Mouse (Mus musculus) midbrain, embryonic 11.5 days (tissue): ENCODE data around the gene Tmem63c. TPM values are rescaled to one million over a fixed set of nuclear protein-coding genes. Genes with fewer than 3 reads are reported as not detected.

Experiments used
- ATAC-seq: fragments of 200-750 bp; cut with Nextera tagmentation; 2 replicates; pipeline ENCODE4 v1.8.0; 2017; ENCODE audit warnings: moderate TSS enrichment, moderate library complexity; ENCODE audit not compliant: low FRiP score
- DNase-seq: peaks from one replicate; pipeline ENCODE4 v3.0.0; 2015; ENCODE audit warnings: low spot score; ENCODE audit errors: missing footprints
- H3K27ac ChIP-seq: fragments of 300-500 bp; sonication (generic); 2 replicates; pipeline ENCODE4 v1.5.1; 2014; ENCODE audit warnings: low read depth, low read length
- H3K27me3 ChIP-seq: fragments of 300-500 bp; sonication (generic); 2 replicates; pipeline ENCODE4 v1.6.1; 2014; ENCODE audit warnings: mild to moderate bottlenecking, low read length, moderate library complexity, mixed read lengths; ENCODE audit not compliant: control insufficient read depth, insufficient read depth
- H3K36me3 ChIP-seq: fragments of 300-500 bp; sonication (generic); 2 replicates; pipeline ENCODE4 v1.6.1; 2014; ENCODE audit warnings: mild to moderate bottlenecking, low read length, moderate library complexity, mixed read lengths; ENCODE audit not compliant: control insufficient read depth, insufficient read depth
- H3K4me1 ChIP-seq: fragments of 300-500 bp; sonication (generic); 2 replicates; pipeline ENCODE4 v1.6.1; 2014; ENCODE audit warnings: low read length; ENCODE audit not compliant: control insufficient read depth, insufficient read depth
- H3K4me2 ChIP-seq: fragments of 300-500 bp; sonication (generic); 2 replicates; pipeline ENCODE4 v1.6.1; 2014; ENCODE audit warnings: mild to moderate bottlenecking, moderate library complexity
- H3K4me3 ChIP-seq: fragments of 300-500 bp; sonication (generic); 2 replicates; pipeline ENCODE4 v1.5.1; 2014; ENCODE audit warnings: low read depth, low read length
- H3K9ac ChIP-seq: fragments of 300-500 bp; sonication (generic); 2 replicates; pipeline ENCODE4 v1.6.1; 2014; ENCODE audit warnings: low read length
- H3K9me3 ChIP-seq: fragments of 300-500 bp; sonication (generic); 2 replicates; pipeline ENCODE4 v1.6.1; 2016; ENCODE audit warnings: low read length; ENCODE audit not compliant: control insufficient read depth
- WGBS: fragments of 180-500 bp; shearing (Covaris S2); extraction: QIAGEN DNeasy Blood & Tissue Kit; methylation state at CpG from one replicate; pipeline ENCODE4 v1.1.7; 2014; 5-methylcytosine and 5-hydroxymethylcytosine counted together
- microRNA-seq: library from miRNA; unstranded; fragments of <30 nt; microRNA quantifications from one replicate; pipeline ENCODE4, GENCODE M21; 2017
- polyA plus RNA-seq: library from polyadenylated mRNA; unstranded; fragments of >200 nt; fragmentation: Nextera tagmentation; extraction: Ambion mirVana; gene quantifications from 2 replicates; pipeline ENCODE4 v1.2.1, GENCODE M21; 2014

Tmem63c gene
- polyA plus RNA-seq, 1 experiment from 2014 or later, result 0.64 TPM

- no peaks in the 10 kb centered on the region for H3K9me3 ChIP-seq
- no peak overlapping the region for H3K4me3 ChIP-seq
- no peaks in the 10 kb centered on the region for H3K27me3 ChIP-seq
- peaks cover 6% of the 10 kb centered on the region; the same call in 1 of the 2 replicates for H3K4me1 ChIP-seq
- no peak overlapping the region for H3K27ac ChIP-seq
- H3K36me3 ChIP-seq, result no peaks in the 10 kb centered on the region
- 52% methylated on average over 2 of the region's 2 CpGs for WGBS
- H3K4me2 ChIP-seq, result no peak overlapping the region
- DNase-seq (no peak), ATAC-seq (0 out of 2 replicates have a peak, but pooled peaks have one; percentile 26)
- H3K9ac ChIP-seq, result no peak overlapping the region
These were observed 117.6 kb downstream of the Tmem63c start for GRCm38 (mm10) chr12:87138768-87139167.

Small RNA genes lying within 50 kb of the gene (microRNA-seq; reads per million reads assigned to microRNA genes)
- not detected for gene Gm25847

Other genes starting within 250 kb of the Tmem63c start
- gene Irf2bpl, start 136.5 kb upstream of the Tmem63c start, polyA plus RNA-seq, result 24.4 and 26.4 TPM in 2 replicates
- gene Cipc, start 74.3 kb upstream of the Tmem63c start, polyA plus RNA-seq, result 37.9 and 38.4 TPM in 2 replicates
- 0.41 and 0.51 TPM in 2 replicates for gene Zdhhc22, start 30.9 kb upstream of the Tmem63c start, polyA plus RNA-seq
- 0.33 and 0.36 TPM in 2 replicates for gene Ngb, start 81.2 kb downstream of the Tmem63c start, polyA plus RNA-seq
- gene Gstz1, start 125.8 kb downstream of the Tmem63c start, polyA plus RNA-seq, result 30.7 and 34.6 TPM in 2 replicates
- gene Pomt2, start 126.6 kb downstream of the Tmem63c start, polyA plus RNA-seq, result 15.7 and 16.1 TPM in 2 replicates
- 1.2 and 1.4 TPM in 2 replicates for gene Samd15, start 178.4 kb downstream of the Tmem63c start, polyA plus RNA-seq
- gene Tmed8, start 179.1 kb downstream of the Tmem63c start, polyA plus RNA-seq, result 4.3 TPM in 2 replicates
- 0.87 and 1.5 TPM in 2 replicates for gene Noxred1, start 217.4 kb downstream of the Tmem63c start, polyA plus RNA-seq
- gene Vipas39, start 244.9 kb downstream of the Tmem63c start, polyA plus RNA-seq, result 59.6 and 64.5 TPM in 2 replicates
- gene Ahsa1, start 245.1 kb downstream of the Tmem63c start, polyA plus RNA-seq, result 215 and 230 TPM in 2 replicates